Mouse (Mus musculus): ENCODE data around the gene Lrrtm4.

DNA sequence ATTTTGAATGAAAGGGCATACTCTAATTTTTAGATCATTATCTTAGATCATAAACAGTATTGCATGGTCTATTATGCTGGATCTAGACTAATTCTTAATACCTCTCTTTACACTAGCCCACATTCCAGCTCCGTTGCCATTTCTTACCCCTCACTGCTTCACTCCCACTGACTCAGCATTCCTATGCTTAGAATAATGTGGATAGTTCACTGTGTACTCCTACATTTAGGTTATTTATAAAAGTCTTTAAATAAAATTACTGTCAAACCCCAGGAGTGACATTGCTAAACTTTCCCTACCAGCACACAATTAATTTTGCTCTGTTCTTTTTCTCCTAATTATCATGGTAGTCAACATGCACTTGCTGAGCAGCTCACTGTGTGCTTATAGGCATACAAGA lies 107.7 kb downstream of the Lrrtm4 start:
- TF ChIP-seq CTCF (IDR thresholded peaks at IDR 0.05; ENCODE audit: low read depth) (no peak), EP300 (IDR thresholded peaks at IDR 0.05; ENCODE audit: low read depth) (no peak)

Measured in heart, postnatal 0 days (tissue).